Mouse (Mus musculus): ENCODE data around the gene Cntnap4. TPM values are rescaled to one million over a fixed set of nuclear protein-coding genes. Genes with fewer than 3 reads are reported as not detected.
"Not testable (repeated sequence)": the region's sequence is repeated elsewhere in the genome, so short reads cannot be mapped to it uniquely, and the experiment has no call there.

Cntnap4 gene
- polyA plus RNA-seq, 1 experiment, result 0.03 TPM

GRCm38 (mm10) chr8:112809382-112809781 is 239.5 kb downstream of the Cntnap4 start:
- Histone ChIP-seq H3K36me3 (ENCODE audit: control insufficient read depth, insufficient read depth, low read length) (no peaks in the 10 kb centered on the region), H3K27me3 (ENCODE audit: control insufficient read depth, insufficient read depth, low read length) (no peaks in the 10 kb centered on the region), H3K4me1 (ENCODE audit: control insufficient read depth, insufficient read depth, insufficient read length, low read length) (no peaks in the 10 kb centered on the region), H3K4me3 (ENCODE audit: low read depth, low read length) (no peak overlapping the region), H3K27ac (ENCODE audit: insufficient read depth, low read depth, low read length) (no peak overlapping the region)
- TF ChIP-seq POLR2A (IDR thresholded peaks at IDR 0.05; ENCODE audit: low read depth, low read length) (no peak), CTCF (IDR thresholded peaks at IDR 0.05; ENCODE audit: extremely low read depth, insufficient read length, insufficient replicate concordance, low read depth, low read length) (no peak)
- WGBS, result 70% methylated on average over 6 of the region's 6 CpGs

GRCm38 (mm10) chr8:112841057-112841456 is 271.2 kb downstream of the Cntnap4 start:
- TF ChIP-seq POLR2A (IDR thresholded peaks at IDR 0.05; ENCODE audit: low read depth, low read length), result no peak
- no peak for TF ChIP-seq CTCF (IDR thresholded peaks at IDR 0.05; ENCODE audit: extremely low read depth, insufficient read length, insufficient replicate concordance, low read depth, low read length)
- 37% methylated on average over 2 of the region's 2 CpGs for WGBS

GRCm38 (mm10) chr8:112849541-112849940 is 279.7 kb downstream of the Cntnap4 start:
- not testable (repeated sequence) for H3K27ac ChIP-seq (ENCODE audit: insufficient read depth, low read depth, low read length); H3K4me3 ChIP-seq (ENCODE audit: low read depth, low read length); H3K36me3 ChIP-seq (ENCODE audit: control insufficient read depth, insufficient read depth, low read length); H3K4me1 ChIP-seq (ENCODE audit: control insufficient read depth, insufficient read depth, insufficient read length, low read length); H3K27me3 ChIP-seq (ENCODE audit: control insufficient read depth, insufficient read depth, low read length)
- 77% methylated on average over 1 of the region's 1 CpGs for WGBS

More at GRCm38 (mm10) chr8:112841057-112841456, 271.2 kb downstream of the Cntnap4 start:
- Histone ChIP-seq H3K4me3 (ENCODE audit: low read depth, low read length) (no peak overlapping the region), H3K4me1 (ENCODE audit: control insufficient read depth, insufficient read depth, insufficient read length, low read length) (no peaks in the 10 kb centered on the region), H3K27ac (ENCODE audit: insufficient read depth, low read depth, low read length) (no peak overlapping the region), H3K27me3 (ENCODE audit: control insufficient read depth, insufficient read depth, low read length) (no peaks in the 10 kb centered on the region), H3K36me3 (ENCODE audit: control insufficient read depth, insufficient read depth, low read length) (no peaks in the 10 kb centered on the region)

- H3K4me3 ChIP-seq (ENCODE audit: low read depth, low read length), result no peak overlapping the region
- WGBS, result 31% methylated on average over 8 of the region's 8 CpGs
Measured at GRCm38 (mm10) chr8:112906458-112907112, 336.7 kb downstream of the Cntnap4 start.

GRCm38 (mm10) chr8:112909527-112909926 is 339.7 kb downstream of the Cntnap4 start:
- WGBS, result 63% methylated on average over 5 of the region's 5 CpGs
- H3K27me3 ChIP-seq (ENCODE audit: control insufficient read depth, insufficient read depth, low read length), result no peaks in the 10 kb centered on the region
- no peak overlapping the region for H3K4me3 ChIP-seq (ENCODE audit: low read depth, low read length)
- TF ChIP-seq CTCF (IDR thresholded peaks at IDR 0.05; ENCODE audit: extremely low read depth, insufficient read length, insufficient replicate concordance, low read depth, low read length) (no peak), POLR2A (IDR thresholded peaks at IDR 0.05; ENCODE audit: low read depth, low read length) (no peak)
- no peak overlapping the region for H3K27ac ChIP-seq (ENCODE audit: insufficient read depth, low read depth, low read length)
- H3K4me1 ChIP-seq (ENCODE audit: control insufficient read depth, insufficient read depth, insufficient read length, low read length), result no peaks in the 10 kb centered on the region
- no peaks in the 10 kb centered on the region for H3K36me3 ChIP-seq (ENCODE audit: control insufficient read depth, insufficient read depth, low read length)

More at GRCm38 (mm10) chr8:112906458-112907112, 336.7 kb downstream of the Cntnap4 start:
- H3K27ac ChIP-seq (ENCODE audit: insufficient read depth, low read depth, low read length), result no peak overlapping the region
- H3K27me3 ChIP-seq (ENCODE audit: control insufficient read depth, insufficient read depth, low read length), result no peaks in the 10 kb centered on the region
- TF ChIP-seq POLR2A (IDR thresholded peaks at IDR 0.05; ENCODE audit: low read depth, low read length) (no peak), CTCF (IDR thresholded peaks at IDR 0.05; ENCODE audit: extremely low read depth, insufficient read length, insufficient replicate concordance, low read depth, low read length) (no peak)
- no peaks in the 10 kb centered on the region for H3K4me1 ChIP-seq (ENCODE audit: control insufficient read depth, insufficient read depth, insufficient read length, low read length)
- no peaks in the 10 kb centered on the region for H3K36me3 ChIP-seq (ENCODE audit: control insufficient read depth, insufficient read depth, low read length)

GRCm38 (mm10) chr8:112911422-112911821 is 341.6 kb downstream of the Cntnap4 start:
- Histone ChIP-seq H3K27me3 (ENCODE audit: control insufficient read depth, insufficient read depth, low read length) (no peaks in the 10 kb centered on the region), H3K4me3 (ENCODE audit: low read depth, low read length) (no peak overlapping the region), H3K4me1 (ENCODE audit: control insufficient read depth, insufficient read depth, insufficient read length, low read length) (no peaks in the 10 kb centered on the region), H3K27ac (ENCODE audit: insufficient read depth, low read depth, low read length) (no peak overlapping the region), H3K36me3 (ENCODE audit: control insufficient read depth, insufficient read depth, low read length) (no peaks in the 10 kb centered on the region)
- TF ChIP-seq POLR2A (IDR thresholded peaks at IDR 0.05; ENCODE audit: low read depth, low read length) (no peak), CTCF (IDR thresholded peaks at IDR 0.05; ENCODE audit: extremely low read depth, insufficient read length, insufficient replicate concordance, low read depth, low read length) (no peak)

GRCm38 (mm10) chr8:112922151-112922550 is 352.3 kb downstream of the Cntnap4 start:
- H3K27me3 ChIP-seq (ENCODE audit: control insufficient read depth, insufficient read depth, low read length), result no peaks in the 10 kb centered on the region; the same call in 1 of the 2 replicates
- TF ChIP-seq POLR2A (IDR thresholded peaks at IDR 0.05; ENCODE audit: low read depth, low read length), result no peak
- no peak for TF ChIP-seq CTCF (IDR thresholded peaks at IDR 0.05; ENCODE audit: extremely low read depth, insufficient read length, insufficient replicate concordance, low read depth, low read length)
- H3K4me1 ChIP-seq (ENCODE audit: control insufficient read depth, insufficient read depth, insufficient read length, low read length), result no peaks in the 10 kb centered on the region
- H3K27ac ChIP-seq (ENCODE audit: insufficient read depth, low read depth, low read length), result no peak overlapping the region
- H3K4me3 ChIP-seq (ENCODE audit: low read depth, low read length), result no peak overlapping the region
- H3K36me3 ChIP-seq (ENCODE audit: control insufficient read depth, insufficient read depth, low read length), result no peaks in the 10 kb centered on the region
